Mouse (Mus musculus) lung, postnatal 25 days (tissue): ENCODE results near the gene Gm20388.
"Not testable (repeated sequence)": the region's sequence is repeated elsewhere in the genome, so short reads cannot be mapped to it uniquely, and the experiment has no call there.

Source experiments
- DNase-seq: peaks from one replicate; pipeline ENCODE4 v3.0.0; 2022; ENCODE audit warnings: low spot score

Gene Gm20388

GRCm38 (mm10) chr8:121310976-121311819, 1400.6 kb downstream of the Gm20388 start:
- no peak for DNase-seq

DNA sequence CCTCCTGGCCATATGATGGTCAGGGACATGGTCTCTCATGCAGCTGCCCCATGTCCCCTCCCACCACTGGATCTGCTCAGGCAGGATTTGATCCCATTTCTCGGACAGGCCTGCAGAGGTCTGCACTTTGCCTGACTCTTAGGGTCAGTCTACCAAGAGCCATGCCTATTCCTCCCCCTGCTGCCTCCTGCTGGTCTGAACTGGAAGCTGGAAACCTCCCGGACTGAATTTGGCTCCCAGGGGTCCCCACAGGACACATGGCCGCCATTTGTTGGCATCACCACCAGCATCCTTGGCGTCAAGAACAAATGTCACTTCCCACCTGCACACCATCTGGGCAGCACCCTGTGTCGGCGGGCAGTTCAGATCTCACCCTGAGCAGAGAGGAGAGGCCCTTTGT, 1402.8 kb downstream of the Gm20388 start:
- DNase-seq: no peak

GRCm38 (mm10) chr8:121314036-121314435, 1403.4 kb downstream of the Gm20388 start:
- no peak for DNase-seq

- no peak for DNase-seq
These were observed 1404.9 kb downstream of the Gm20388 start for GRCm38 (mm10) chr8:121315569-121315968.

DNA sequence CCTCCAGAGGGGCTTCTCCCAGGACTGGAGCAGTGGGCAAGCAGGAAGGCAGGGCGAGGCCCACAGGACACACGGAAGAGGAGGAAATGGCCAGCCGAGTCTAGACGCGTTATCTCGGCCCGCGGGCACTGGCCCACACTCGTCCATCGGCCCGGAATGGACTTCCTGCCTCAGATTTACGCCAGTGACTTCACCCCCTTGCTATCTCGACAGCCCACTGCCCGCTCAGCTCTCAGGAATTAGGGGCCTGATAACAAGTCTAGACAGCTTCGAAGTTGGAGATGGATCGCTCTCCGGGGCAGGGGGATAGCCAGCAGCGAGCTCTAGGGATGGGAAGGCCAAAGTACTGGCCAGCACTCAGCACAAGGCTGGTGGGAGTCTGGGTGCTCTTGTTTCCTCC, 1405.4 kb downstream of the Gm20388 start:
- no peak for DNase-seq

DNA sequence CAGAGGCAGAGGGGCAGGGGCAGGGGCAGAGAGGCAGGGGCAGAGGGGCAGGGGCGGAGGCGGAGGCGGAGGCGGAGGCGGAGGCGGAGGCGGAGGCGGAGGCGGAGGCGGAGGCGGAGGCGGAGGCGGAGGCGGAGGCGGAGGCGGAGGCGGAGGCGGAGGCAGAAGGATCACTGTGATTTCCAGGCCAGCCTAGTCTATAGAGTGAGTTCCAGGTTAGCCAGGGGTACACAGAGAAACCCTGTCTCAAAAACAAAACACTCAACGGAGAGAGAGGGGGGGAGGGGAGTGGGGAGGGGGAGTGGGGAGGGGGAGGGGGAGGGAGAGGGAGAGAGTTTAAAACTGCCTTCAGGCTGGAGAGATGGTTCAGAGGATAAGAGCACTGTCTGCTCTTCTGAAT, 1408.1 kb downstream of the Gm20388 start:
- not testable (repeated sequence) for DNase-seq

DNA sequence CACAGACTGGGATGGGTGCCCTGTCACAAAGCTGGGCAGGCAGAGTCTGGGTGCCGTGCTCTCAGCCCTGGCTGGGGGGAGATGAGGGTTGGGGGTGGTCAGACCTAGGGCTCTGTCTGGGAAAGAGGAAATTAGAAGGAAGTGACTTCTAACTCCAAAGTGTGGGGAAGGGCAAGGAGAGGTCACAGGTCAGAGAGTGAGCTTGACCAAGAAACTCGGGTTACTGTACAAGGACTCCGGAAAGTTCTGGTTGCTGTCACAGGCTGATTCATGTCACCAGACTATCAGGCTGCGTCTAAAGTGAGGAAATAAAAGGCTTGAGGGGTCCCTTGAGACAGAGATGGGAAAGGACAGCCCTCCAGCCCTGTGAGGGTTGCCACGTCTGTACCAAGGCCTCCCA, 1408.8 kb downstream of the Gm20388 start:
- DNase-seq: no peak

DNA sequence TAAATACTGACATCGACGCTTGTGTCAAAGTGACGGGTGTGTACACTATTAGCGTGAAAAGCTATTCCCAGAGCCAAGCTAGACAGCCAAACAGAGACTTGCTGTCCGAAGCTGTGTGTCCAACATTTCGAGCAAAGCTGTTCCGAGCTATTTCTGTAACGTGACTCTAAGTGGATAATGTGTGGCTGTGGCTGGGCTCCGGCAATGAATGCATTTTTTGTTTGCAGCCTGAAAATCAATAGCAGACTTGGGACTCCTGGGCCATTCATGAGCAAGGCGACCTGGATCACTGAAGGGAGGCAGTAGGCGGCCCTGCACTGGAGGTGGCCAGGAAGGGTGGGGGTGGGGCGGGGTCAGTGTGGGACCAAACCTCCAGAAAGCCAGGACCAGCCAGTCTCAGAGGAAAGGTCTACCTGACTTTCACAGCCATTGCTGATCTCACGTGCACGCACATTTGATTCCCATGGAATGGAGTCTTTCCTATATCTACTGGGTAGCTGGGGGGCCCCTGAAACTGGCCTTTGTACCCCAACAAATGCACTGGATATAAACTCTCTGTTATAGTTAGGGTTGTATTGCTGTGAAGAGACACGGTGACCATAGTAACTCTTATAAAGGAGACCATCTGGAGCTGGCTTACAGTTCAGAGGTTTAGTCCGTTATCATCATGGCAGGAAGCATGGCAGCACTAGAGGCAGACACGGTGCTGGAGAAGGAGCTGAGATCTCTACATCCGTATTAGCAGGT, 1415.7 kb downstream of the Gm20388 start:
- no peak for DNase-seq

DNA sequence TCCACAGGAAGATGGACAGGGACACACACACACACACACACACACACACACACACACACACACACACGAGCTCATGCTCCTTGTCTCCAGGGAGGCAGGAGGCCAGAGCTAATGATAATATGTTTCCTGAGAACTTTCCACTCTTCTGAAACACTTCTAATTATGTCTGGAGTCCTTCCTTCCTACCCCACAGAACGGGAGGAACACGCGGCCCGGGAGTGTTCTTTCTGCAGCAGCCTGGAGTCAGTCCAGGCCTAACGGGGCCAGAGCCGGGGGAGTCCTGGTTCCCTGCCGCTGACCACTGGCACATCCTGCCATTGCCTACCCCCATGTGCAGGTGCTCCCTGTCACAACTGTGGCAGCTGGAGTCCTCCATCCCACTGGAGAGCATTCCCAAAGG, 1421.8 kb downstream of the Gm20388 start:
- no peak for DNase-seq

DNA sequence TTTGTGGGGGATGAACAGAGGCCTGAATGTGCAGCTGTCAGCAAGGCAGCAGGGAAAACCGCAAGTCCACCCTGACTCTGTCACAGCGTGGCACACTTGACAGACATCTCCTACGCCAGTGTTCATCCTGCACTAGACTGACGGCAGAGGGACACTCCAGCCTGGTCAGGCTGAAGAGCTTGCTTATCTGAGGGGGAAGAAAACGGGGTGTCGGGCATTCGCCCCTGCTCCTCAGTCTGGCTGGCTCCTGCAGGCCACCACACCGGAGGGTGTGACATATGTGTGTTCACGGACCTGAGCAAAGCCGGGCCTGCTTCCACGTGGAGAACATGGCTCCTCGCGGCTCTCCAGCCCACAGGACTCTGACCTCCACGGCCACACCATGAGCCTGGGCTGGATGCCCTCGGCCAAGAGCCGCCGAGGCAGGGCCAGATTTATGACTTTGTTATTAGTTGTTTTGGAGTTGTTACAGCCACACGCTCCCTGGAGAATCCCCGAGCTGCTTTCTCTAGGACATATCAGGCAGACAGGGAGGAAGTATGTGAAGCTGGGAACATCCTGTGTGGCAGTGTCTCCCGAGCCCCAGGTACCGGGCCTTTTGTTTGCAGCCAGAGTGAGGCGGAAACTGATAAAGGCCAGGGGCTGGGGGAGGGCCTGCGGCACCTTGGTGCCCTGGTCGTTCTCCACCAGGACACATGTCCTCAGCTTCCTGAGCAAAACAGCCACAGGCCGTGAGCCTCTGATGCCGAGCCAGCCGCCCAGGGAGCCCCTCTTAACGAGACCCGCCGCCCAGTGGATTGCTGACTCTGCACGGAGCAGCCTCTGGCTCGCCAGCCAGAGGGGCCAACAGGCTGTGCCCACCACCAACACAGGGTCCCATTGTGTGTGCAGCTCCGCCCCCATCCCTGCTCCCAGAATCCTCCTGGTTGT, 1424.1 kb downstream of the Gm20388 start:
- DNase-seq: no peak

- DNase-seq: no peak
These were observed 1425.0 kb downstream of the Gm20388 start for GRCm38 (mm10) chr8:121335684-121336083.

- no peak for DNase-seq
These were observed 1432.3 kb downstream of the Gm20388 start for GRCm38 (mm10) chr8:121342931-121343330.

- no peak for DNase-seq
These were observed 1433.8 kb downstream of the Gm20388 start for GRCm38 (mm10) chr8:121344486-121344885.

- no peak for DNase-seq
These were observed 1435.5 kb downstream of the Gm20388 start for GRCm38 (mm10) chr8:121346175-121346574.

- DNase-seq: peak; percentile 58
These were observed 1436.2 kb downstream of the Gm20388 start for GRCm38 (mm10) chr8:121346862-121347261.

- no peak for DNase-seq
These were observed 1438.4 kb downstream of the Gm20388 start for GRCm38 (mm10) chr8:121348998-121349397.

- DNase-seq: no peak
These were observed 1440.2 kb downstream of the Gm20388 start for GRCm38 (mm10) chr8:121350803-121351202.

- DNase-seq: no peak
These were observed 1444.2 kb downstream of the Gm20388 start for GRCm38 (mm10) chr8:121354844-121355243.

GRCm38 (mm10) chr8:121357451-121357850, 1446.8 kb downstream of the Gm20388 start:
- DNase-seq: no peak

DNA sequence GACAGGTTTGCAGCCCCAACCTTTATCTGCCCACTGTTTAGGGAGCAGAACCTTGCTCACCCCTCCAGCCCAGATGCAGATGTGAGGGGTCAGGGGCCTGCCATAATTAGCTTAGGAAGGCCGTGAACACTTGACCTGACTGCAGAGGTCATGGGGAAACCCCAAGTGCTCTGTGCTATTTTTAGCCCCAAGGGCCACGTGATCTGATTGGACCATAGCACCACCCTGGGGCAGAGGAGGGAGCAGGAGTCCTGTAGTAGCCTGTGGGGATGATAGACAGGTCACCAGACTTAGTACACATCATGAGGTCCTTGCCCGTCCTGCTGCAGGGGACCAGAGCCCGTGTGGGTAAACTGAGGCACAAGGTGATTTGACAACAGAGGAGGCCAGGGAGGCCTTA, 1448.0 kb downstream of the Gm20388 start:
- DNase-seq: no peak

DNA sequence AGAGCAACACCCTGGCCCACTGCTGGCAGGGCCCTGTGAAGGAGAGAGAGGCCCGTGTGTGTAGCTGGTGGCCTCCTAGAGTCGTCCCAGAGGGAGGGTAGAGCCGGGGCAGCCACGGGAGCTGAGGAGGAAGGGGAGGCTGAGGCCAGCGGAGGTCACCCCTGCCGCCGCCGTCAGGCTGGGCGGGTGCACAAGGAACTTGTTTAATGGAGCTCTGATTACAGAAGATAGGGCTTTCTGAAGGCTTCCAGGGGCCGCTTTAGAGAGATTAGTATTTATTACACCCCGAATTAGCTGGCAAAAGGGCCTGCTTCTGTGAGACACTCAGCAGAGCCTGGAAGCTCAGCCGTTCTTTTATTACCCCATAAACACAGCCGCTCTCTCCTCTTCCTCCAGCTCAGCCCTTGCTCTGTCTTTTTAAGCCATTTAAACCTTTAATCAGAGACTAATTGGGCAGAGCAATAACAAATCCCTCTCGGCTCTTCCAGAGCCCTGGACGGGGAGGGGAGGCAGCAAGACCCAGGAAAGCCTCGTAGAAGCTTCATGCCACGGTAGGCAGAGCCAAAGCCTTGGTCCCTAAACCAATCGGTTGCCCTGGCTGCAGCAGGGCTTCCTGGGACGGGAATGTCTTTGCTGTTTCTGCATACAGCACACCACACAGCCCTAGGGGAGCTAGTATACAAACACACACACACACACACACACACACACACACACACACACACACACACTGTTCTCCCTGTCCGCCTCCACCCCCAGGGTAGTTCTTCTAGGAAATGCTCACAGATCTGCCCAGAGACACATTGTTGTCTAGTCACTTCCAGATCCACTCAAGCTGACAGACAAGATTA, 1448.7 kb downstream of the Gm20388 start:
- DNase-seq: no peak
